Mouse (Mus musculus): ENCODE data around the gene Cnp. TPM values are rescaled to one million over a fixed set of nuclear protein-coding genes. Genes with fewer than 3 reads are reported as not detected.
"Not testable (repeated sequence)": the region's sequence is repeated elsewhere in the genome, so short reads cannot be mapped to it uniquely, and the experiment has no call there.

Gene Cnp
- 100 to 1,000 TPM; 246 to 256 TPM for total RNA-seq (2021)

DNA sequence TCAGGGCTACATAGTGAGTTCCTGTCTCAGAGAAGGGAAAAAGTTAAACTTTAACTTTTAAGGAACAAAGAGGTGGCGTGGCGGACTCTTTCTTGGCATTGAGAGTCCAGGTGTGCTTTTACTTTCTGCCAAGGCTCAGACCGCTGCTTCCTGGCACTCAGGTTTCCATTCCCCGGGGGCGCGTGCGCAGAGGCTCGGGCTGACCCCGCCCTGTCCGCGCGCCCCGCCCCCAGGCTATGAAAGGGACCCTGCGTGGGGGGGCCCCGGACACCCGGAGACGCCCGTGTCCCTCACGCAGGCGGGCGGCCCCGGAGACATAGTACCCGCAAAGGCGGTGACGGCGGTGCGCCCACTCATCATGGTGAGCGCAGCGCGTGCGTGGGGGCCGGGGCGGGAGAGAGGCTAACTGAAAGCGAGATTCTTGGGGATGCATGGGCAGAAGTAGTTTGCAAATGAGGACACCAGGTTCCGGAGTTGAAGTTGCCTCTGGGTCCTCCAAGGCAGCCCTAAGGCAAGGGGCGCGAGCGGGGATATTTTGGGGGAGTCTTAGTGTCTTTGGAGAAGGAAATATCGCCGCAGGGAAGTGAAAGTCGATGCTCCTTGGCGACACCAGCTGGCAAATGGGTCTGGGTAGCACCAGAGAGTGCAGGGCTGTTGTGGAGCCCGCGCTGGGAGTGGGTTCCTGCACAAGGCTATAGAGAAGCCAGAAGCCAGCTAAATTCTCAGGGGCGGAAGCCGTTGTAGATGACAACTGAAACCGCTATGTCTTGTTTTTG, at the start of gene Cnp:
Gene Cnp (plus strand): TSS at position 197 of the 776 bp plus-strand sequence.
- DNase-seq, result peak; percentile 63 to 66

GRCm38 (mm10) chr11:100524987-100525630, 49.6 kb upstream of the Cnp start:
- no peak for DNase-seq

- no peak for DNase-seq
Measured at GRCm38 (mm10) chr11:100526052-100526816, 48.5 kb upstream of the Cnp start.

DNA sequence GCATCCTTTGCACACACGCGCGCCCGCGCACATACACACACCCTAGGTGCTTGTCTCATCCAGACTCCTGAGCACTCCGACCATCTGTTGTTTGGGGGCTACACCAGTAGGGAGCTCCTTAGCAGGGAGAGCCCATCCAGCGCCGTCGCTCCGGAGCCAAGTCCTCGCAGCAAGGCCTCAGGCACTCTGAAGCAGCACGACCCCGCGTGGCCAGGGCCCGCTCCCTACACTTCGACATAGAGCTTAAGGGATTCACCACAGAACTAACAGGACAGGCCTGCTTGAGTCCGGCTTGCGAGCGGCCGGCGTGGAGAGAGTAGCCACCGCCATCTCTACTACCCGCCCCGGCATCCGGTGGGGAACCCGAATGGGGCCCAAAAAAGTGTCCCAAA, 47.6 kb upstream of the Cnp start:
- peak; percentile 50 to 65 for DNase-seq

GRCm38 (mm10) chr11:100527458-100528374, 47.0 kb upstream of the Cnp start, which contains the start of gene Acly:
Acly (minus strand) TSS chr11:100528000.
- DNase-seq, result peak; percentile 97

DNA sequence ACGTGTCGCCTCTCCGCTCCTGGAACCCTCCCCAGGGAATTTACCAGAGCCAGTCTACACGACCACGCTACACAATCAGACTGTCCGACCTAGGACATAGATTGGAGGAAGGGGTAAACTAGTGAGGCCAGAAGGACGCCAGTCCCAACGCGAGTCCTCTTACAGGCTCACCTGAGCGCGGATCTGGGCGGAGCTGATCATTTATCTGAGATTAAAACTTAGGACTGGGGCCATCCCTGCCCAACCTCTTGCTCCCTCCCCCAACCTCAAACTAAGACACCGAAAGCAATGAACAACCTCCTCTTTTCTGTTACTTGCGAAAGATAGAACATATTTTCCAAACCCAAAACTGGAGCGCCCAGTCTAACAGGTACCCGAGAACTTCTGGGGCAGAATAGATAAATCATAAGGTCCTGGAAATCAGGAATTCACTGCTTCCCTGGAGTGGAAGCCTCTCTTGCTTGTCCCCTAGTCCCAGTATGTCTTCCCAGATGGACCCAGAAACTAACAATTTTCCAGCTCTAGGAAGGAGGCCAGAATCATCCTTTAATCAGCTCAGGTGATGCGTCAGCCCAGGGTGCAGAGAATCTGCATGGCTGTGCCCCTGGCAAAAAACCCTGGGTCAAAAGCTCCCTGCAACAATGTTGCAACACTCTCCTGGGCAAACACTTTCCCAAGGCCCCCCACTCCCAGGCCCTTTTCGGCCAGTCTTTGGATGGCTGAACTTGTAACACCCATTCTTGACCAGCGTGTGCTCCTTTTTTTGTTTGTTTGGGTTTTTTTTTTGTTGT, 46.1 kb upstream of the Cnp start:
- no peak for DNase-seq

- DNase-seq, result no peak
Measured at GRCm38 (mm10) chr11:100533871-100534270, 40.8 kb upstream of the Cnp start.

GRCm38 (mm10) chr11:100534411-100534810, 40.3 kb upstream of the Cnp start:
- not testable (repeated sequence) for DNase-seq

DNA sequence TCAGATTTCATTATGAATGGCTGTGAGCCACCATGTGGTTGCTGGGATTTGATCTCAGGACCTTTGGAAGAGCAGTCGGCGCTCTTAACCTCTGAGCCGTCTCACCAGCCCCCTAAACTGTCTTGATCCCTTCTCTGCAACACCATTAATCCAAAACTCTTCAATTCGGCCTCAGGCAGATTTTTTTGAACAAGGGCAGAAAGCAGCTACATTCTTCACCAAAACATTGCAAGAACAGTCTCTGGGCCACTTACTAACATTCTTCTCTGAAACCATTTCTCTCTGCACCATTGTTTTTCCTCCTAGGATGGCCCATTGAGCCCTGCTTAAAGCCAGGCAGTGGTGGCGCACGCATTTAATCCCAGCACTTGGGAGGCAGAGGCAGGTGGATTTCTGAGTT, 39.9 kb upstream of the Cnp start:
- not testable (repeated sequence) for DNase-seq

- DNase-seq, result no peak
Measured at GRCm38 (mm10) chr11:100535996-100536395, 38.7 kb upstream of the Cnp start.

DNA sequence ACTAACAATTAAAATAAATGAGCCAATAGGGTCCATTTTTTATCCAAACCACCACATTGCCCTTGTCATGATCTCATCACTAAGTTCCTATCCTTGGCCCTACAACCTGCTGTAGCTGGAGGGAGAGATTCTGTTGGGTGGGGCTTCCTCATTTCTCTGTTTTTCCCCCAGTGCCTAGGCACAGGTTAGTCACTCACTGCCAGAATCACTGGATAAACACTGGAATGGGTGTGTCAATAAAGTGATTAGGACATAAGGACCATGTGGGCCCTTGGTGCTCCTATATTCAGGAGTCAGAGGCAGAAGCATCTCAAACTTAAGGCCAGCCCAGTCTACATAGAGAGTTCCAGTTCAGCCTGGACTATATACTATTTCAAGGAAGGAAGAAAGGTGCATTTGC, 38.2 kb upstream of the Cnp start:
- DNase-seq, result no peak

DNA sequence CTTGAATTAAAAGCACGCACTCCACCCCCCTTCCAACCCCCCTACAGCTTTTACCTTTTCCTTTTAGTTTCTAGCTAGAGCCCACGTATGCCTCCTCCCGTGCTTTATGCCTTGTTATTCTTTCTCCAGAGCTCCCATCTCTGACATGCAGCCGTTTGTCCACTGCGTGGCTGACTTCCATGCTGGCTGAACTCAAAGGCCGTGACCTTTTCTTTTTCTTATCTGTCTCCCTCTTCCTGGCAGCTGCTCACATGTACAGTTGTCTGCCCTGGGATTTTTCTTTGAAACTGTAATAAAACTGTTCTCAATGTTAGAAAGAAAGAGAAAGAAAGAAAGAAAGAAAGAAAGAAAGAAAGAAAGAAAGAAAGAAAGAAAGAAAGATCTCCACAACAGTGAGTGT, 33.7 kb upstream of the Cnp start:
- DNase-seq, result no peak

GRCm38 (mm10) chr11:100541577-100541976, 33.1 kb upstream of the Cnp start:
- DNase-seq, result no peak

- DNase-seq, result peak; percentile 73 to 77
Measured at GRCm38 (mm10) chr11:100544832-100545745, 29.6 kb upstream of the Cnp start, which contains the start of gene Ttc25. Ttc25 (plus strand) TSS chr11:100545607.

- no peak for DNase-seq
Measured at GRCm38 (mm10) chr11:100545746-100546085, 29.0 kb upstream of the Cnp start.

GRCm38 (mm10) chr11:100546955-100547354, 27.7 kb upstream of the Cnp start:
- no peak for DNase-seq

- no peak for DNase-seq
Measured at GRCm38 (mm10) chr11:100548141-100548540, 26.6 kb upstream of the Cnp start.

- DNase-seq, result no peak
Measured at GRCm38 (mm10) chr11:100549466-100549865, 25.2 kb upstream of the Cnp start.

DNA sequence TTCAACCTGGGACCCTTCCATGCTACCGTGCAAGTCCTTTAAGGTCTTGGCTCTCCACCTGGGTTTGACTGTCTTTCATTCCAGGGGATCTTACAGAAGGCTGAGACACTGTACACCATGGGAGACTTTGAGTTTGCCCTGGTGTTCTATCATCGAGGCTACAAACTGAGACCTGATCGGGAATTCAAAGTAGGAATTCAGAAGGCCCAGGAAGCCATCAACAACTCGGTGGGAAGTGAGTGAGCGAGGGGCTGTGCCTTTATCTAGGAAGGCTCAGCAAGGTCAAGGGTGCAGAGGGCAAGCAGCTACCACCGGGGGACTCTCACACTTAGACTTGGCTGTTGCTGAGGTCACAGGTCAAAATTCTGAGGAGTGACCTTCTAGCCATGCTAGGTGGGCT, 24.6 kb upstream of the Cnp start:
- no peak for DNase-seq

DNA sequence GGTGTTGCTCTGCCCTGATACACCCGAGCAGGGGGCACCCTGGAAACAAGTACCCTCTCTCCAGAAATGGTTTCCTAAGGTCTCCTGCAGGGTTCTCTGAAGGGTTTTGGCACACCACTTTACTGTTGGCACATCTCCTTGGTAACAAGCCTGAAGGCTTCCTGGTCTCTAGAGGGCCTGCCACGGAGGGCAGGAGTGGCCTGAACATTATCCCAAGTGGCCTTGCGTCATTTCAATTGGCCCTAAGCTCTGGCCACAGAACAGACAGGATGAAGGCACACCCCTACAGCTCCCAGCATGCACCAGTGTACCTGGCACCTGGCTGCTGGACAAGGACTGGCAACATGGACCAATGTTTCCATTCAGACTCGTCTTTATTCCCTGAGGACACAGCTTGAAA, 21.9 kb upstream of the Cnp start:
- no peak for DNase-seq
